Mouse (Mus musculus): ENCODE measurements at regions not wholly inside any gene's neighbourhood (a gene's known extent, or its start where the extent isn't known, plus 50 kb on each side); places are given as distances from the start of the nearest gene placed in this dataset.
A peak's percentile ranks its signal among the peaks of the same experiment; 100 is the strongest.

DNA sequence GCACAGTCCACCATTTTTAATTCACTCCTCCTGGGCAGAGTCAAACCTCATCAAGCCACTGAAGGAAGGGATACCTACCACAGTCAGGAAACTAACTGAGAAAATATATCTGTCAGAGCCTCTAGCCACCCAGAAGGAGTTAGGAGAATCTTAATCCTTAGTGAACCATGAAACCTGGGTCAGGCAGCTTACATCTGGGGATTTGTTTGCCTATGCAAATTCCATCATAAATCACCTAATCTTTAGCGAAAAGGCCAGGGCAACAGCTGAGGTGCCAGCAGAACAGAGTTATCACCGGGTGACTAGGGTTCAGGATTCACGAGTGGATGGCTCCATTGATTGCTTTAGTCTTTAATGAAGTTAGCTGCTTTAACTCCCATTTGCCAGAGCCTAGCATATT is 619.3 kb downstream of the Slc22a22 start:
- Histone ChIP-seq H3K4me3 (replicated peaks) (no peak overlapping the region), H3K4me1 (peaks cover 6% of the 10 kb centered on the region; the same call in 1 of the 2 replicates), H3K36me3 (replicated peaks) (no peaks in the 10 kb centered on the region), H3K9ac (no peak overlapping the region), H3K27me3 (no peaks in the 10 kb centered on the region), H3K9me3 (no peaks in the 10 kb centered on the region), H3K4me2 (no peak overlapping the region), H3K27ac (no peak overlapping the region)
- 42% methylated on average over 3 of the region's 3 CpGs for WGBS
- no peak for ATAC-seq (ENCODE audit: low FRiP score)

DNA sequence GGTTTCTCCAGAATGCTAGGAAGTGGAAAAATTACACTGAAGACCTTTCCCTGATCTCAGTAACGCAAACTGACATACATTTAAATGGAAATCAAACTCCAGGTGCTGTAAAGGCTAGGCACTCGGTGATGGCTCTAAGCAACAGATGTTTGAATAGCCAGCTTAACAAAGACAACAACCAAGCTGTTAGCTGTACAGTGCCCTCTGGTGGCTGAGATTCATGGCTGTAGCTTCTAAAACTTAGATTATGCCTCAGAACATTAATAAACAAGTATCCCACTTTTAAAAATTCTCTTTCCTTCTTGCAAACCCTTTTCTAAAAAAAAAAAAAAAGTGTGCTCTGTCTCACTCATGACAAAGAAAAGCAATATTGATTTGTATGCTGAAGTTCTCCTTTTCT is 621.4 kb downstream of the Slc22a22 start:
- no peaks in the 10 kb centered on the region for H3K9me3 ChIP-seq
- 12% methylated on average over 2 of the region's 2 CpGs for WGBS
- no peaks in the 10 kb centered on the region for H3K27me3 ChIP-seq
- no peaks in the 10 kb centered on the region for H3K36me3 ChIP-seq (replicated peaks)
- H3K4me1 ChIP-seq = peaks cover 6% of the 10 kb centered on the region; the same call in 1 of the 2 replicates
- no peak overlapping the region for H3K27ac ChIP-seq
- no peak overlapping the region for H3K9ac ChIP-seq
- ATAC-seq (ENCODE audit: low FRiP score) = 0 out of 2 replicates have a peak, but pooled peaks have one; percentile 27
- no peak overlapping the region for H3K4me2 ChIP-seq
- H3K4me3 ChIP-seq (replicated peaks) = no peak overlapping the region

DNA sequence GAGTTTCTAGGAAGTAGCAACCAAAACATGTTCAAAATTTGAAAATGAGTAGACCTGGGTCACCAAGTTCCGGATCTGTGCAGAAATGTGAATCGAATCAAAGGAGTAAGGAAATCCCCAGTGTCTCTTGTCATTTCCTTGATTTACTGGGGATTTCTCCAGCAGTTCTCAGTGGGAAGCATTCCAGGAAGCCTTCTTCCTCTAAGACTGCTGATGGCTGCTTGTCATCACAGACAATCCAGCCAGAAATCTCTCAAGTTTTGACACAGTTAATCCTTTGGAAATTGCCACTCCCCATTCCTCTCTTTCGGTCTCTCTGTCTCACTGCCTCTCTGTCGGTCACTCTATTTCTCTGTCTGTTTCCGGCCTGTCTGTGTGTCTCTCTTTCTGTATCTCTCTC is 624.3 kb downstream of the Slc22a22 start:
- no peak for ATAC-seq (ENCODE audit: low FRiP score)

DNA sequence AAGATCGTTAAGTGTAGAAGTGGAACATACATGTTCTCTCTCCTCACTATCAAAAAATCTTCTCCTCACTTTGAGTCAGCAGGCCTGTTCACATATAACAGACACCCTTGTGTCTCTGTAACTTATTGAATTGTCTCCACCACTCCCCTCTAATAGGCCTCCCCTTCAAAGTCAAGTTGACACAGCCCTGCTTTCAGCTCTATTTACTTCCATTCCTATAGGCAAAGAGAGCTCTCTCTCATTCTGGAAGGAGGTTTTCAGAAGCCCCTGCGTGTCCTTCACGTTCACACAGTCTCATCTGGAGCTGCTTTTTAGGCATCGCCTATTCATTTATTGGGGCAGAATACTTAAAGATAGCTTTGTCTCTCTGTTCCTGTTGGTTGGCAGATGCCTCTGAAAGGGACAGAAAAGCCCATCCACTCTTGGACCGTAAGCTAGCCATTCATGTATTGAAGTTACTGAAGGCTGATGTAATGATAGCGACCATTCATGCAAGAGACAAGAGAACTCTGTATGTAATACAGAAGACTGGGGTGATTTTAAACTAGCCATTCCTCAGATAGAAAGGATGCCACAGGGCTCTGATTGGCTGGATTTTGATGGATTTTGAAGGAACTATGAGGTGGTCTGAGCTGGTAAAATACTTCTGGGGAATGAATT is 629.8 kb downstream of the Slc22a22 start:
- 42% methylated on average over 6 of the region's 6 CpGs for WGBS
- ATAC-seq (ENCODE audit: low FRiP score) = no peak
- no peak overlapping the region for H3K9ac ChIP-seq
- no peak overlapping the region for H3K4me3 ChIP-seq (replicated peaks)
- no peak overlapping the region for H3K27ac ChIP-seq
- no peaks in the 10 kb centered on the region for H3K36me3 ChIP-seq (replicated peaks)
- no peaks in the 10 kb centered on the region for H3K27me3 ChIP-seq
- H3K4me1 ChIP-seq = no peaks in the 10 kb centered on the region
- no peak overlapping the region for H3K4me2 ChIP-seq
- no peaks in the 10 kb centered on the region for H3K9me3 ChIP-seq

More for the DNA sequence above, 624.3 kb downstream of the Slc22a22 start:
- Histone ChIP-seq H3K27ac (no peak overlapping the region), H3K36me3 (replicated peaks) (no peaks in the 10 kb centered on the region), H3K9me3 (no peaks in the 10 kb centered on the region), H3K9ac (no peak overlapping the region), H3K4me2 (no peak overlapping the region), H3K27me3 (no peaks in the 10 kb centered on the region), H3K4me1 (peaks cover under 1% of the 10 kb centered on the region; the same call in 1 of the 2 replicates), H3K4me3 (replicated peaks) (no peak overlapping the region)
- 68% methylated on average over 5 of the region's 5 CpGs for WGBS

DNA sequence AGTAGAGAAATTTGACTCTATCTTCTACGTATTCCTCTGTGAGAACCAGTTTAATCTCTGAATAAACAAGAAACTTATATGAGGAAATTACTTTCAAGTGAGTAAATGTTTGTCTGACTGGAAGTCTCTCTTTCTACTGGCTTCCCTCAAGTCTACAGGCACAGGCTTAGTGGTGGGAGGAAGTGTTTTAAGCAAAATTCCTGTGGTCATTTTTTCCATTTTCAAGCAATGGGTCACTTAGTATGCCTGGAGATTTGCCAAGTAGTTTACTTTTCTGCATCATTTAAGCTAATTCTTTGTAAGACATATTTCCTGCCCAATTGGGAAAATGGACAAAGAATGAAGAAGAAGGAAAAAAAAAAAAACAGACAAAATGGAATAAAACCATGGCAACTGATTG is 632.9 kb downstream of the Slc22a22 start:
- no peak overlapping the region for H3K4me3 ChIP-seq (replicated peaks)
- H3K4me2 ChIP-seq = no peak overlapping the region
- no peaks in the 10 kb centered on the region for H3K27me3 ChIP-seq
- no peak for ATAC-seq (ENCODE audit: low FRiP score)
- no peak overlapping the region for H3K9ac ChIP-seq
- WGBS = 81% methylated on average over 1 of the region's 1 CpGs
- H3K27ac ChIP-seq = no peak overlapping the region
- no peaks in the 10 kb centered on the region for H3K4me1 ChIP-seq
- H3K36me3 ChIP-seq (replicated peaks) = no peaks in the 10 kb centered on the region
- H3K9me3 ChIP-seq = no peaks in the 10 kb centered on the region

DNA sequence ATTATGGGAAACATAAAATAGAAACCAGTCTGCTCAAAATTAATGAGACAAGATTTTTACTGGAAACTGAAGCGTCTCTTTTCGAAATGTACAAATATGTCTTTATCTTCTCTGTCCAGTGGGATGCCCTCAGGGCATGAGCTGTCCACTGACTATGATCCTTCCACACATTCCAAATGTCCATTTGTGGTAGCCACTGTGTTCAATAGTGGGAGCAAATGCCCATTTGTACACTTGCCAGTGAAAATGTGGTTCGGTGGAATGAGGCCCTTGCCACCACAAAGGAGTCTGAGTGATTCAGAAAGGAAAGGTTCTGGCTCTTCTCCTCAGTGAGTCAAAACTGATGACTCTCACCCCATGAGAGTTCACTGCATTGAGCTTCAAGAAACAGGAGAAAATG is 635.9 kb downstream of the Slc22a22 start:
- WGBS = 92% methylated on average over 3 of the region's 3 CpGs
- Histone ChIP-seq H3K9me3 (no peaks in the 10 kb centered on the region), H3K4me1 (no peaks in the 10 kb centered on the region), H3K36me3 (replicated peaks) (no peaks in the 10 kb centered on the region), H3K27ac (no peak overlapping the region), H3K4me2 (no peak overlapping the region), H3K4me3 (replicated peaks) (no peak overlapping the region), H3K27me3 (no peaks in the 10 kb centered on the region), H3K9ac (no peak overlapping the region)
- ATAC-seq (ENCODE audit: low FRiP score) = no peak

DNA sequence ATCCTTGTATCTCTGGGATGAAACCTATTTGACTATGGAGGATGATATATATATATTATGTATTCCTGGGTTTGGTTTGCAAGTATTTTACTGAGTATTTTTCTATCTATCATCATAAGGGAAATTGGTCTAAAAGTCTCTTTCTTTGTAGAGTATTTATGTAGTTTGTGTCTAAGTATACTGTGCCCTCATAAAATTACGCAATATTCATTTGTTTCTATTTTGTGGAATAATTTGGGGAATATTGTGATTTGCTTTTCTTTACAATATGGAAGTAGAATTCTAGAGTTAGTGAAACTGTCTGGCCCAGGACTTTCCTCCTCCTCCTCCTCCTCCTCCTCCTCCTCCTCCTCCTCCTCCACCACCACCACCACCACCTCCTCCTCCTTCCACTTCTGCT is 640.1 kb downstream of the Slc22a22 start:
- WGBS = 97% methylated on average over 1 of the region's 1 CpGs
- no peak overlapping the region for H3K9ac ChIP-seq
- H3K9me3 ChIP-seq = no peaks in the 10 kb centered on the region
- no peaks in the 10 kb centered on the region for H3K36me3 ChIP-seq (replicated peaks)
- no peaks in the 10 kb centered on the region for H3K27me3 ChIP-seq
- no peak overlapping the region for H3K27ac ChIP-seq
- no peak overlapping the region for H3K4me2 ChIP-seq
- H3K4me1 ChIP-seq = no peaks in the 10 kb centered on the region
- no peak overlapping the region for H3K4me3 ChIP-seq (replicated peaks)
- no peak for ATAC-seq (ENCODE audit: low FRiP score)

DNA sequence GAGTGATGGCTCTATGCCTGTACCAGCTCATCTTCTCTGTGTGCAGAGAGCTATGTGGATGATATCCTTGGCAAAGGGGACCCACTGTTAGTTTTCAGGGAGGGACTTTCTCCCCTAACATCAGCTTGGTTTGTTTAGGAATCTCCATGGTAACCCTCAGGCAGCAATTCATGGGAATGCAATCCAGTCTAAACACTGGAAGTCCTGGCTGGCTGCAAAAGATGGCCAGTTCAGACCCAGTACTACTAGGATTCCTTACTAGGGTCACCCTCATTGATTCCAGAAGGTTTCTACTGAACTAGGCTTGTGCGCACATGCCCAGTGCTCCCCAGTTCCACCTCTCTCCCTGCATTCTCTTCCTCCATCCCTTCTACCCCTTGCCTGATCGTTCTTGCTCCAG is 642.8 kb downstream of the Slc22a22 start:
- Histone ChIP-seq H3K36me3 (replicated peaks) (no peaks in the 10 kb centered on the region), H3K27ac (no peak overlapping the region), H3K27me3 (no peaks in the 10 kb centered on the region), H3K9me3 (no peaks in the 10 kb centered on the region), H3K9ac (no peak overlapping the region), H3K4me2 (no peak overlapping the region), H3K4me3 (replicated peaks) (no peak overlapping the region), H3K4me1 (no peaks in the 10 kb centered on the region)
- no peak for ATAC-seq (ENCODE audit: low FRiP score)
- WGBS = 87% methylated on average over 2 of the region's 2 CpGs

DNA sequence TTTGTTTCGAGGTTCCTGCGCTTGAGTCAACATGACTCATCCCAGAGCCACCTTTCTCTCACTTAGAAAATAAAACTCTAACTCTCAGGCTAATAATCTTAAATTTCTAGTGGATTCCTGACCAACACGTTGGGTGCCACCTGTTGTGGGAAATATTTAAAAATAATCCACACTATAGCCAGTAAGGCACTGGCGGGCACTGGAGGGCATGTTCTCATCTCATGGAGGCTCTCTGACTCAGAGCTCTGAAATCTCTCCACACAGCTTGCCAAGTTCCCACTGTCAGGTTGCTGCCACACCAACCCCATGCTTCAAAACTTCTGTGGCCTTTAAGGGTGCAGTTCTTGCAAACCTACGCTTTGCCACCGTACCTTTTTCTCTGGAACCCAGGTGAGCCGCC is 644.8 kb downstream of the Slc22a22 start:
- Histone ChIP-seq H3K4me3 (replicated peaks) (no peak overlapping the region), H3K36me3 (replicated peaks) (no peaks in the 10 kb centered on the region), H3K4me1 (no peaks in the 10 kb centered on the region), H3K9ac (no peak overlapping the region), H3K4me2 (no peak overlapping the region), H3K27me3 (no peaks in the 10 kb centered on the region), H3K27ac (no peak overlapping the region), H3K9me3 (no peaks in the 10 kb centered on the region)
- no peak for ATAC-seq (ENCODE audit: low FRiP score)
- 96% methylated on average over 7 of the region's 7 CpGs for WGBS

DNA sequence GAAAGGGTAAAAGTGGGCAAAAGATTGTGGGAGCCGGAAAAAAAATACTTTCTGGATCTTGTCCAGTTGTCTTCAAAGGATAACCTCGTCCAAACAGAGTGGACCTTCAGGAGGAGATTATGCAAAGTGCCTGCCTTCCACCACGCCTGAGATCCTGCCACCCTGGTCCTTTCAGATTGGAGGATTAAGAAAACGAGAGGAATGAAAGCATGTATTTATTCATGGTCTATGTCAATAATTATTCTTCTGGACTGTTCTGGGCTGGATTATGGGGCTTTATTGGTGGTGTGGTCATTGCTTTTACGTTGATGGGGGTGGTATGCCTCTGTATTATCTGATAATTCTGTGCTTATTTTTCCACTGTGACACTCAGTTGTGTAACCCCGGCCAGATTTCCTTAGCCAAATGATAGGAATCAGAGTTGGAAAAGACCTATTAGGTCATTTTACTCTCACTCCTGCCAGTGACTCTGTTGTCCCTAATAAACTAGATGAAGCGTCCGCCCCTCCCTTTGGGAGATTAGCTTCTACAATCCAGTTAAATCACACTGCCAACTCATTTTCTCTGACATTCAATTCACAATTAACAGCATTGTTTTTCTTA is 656.3 kb downstream of the Slc22a22 start:
- Histone ChIP-seq H3K4me1 (peaks cover 7% of the 10 kb centered on the region), H3K9me3 (no peaks in the 10 kb centered on the region), H3K4me2 (no peak overlapping the region), H3K4me3 (replicated peaks) (no peak overlapping the region), H3K9ac (no peak overlapping the region), H3K27me3 (peaks cover 16% of the 10 kb centered on the region), H3K27ac (no peak overlapping the region), H3K36me3 (replicated peaks) (no peaks in the 10 kb centered on the region)
- WGBS = 29% methylated on average over 8 of the region's 8 CpGs
- no peak for ATAC-seq (ENCODE audit: low FRiP score)

DNA sequence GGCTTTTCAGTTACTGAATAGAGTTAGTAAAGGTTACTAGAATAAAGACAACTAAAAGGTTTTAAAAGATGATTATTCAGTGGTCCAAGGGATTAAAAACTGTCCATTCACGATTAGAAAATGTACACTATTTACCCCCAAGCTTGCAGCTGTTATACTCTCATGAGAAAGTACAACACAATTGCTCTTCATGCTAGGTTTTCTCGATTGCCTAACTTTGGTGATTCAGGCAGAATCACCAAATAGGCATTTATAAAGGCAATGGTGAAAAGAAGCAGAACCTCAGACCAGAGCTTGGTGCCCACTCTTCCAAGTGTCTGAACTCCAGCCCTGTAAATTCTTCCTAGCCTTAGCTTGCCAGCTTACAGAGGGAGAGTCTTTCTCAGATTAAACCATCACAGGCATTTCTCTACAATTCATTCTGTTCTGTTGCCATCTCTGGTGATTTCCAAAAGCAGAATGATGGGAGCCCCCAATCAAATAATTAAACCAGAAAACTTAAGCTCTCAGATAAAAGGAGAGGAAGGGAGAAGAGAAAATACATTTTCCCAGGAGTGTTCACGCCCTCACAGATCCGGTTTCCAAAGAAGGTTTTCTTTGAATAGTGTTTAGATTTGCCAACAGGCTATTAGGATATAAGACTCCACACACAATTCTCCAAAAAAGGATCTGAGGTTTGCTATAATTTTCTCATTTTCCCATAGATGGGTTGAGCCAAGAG is 657.0 kb downstream of the Slc22a22 start:
- Histone ChIP-seq H3K27ac (no peak overlapping the region), H3K4me1 (peaks cover 7% of the 10 kb centered on the region), H3K4me3 (replicated peaks) (no peak overlapping the region), H3K27me3 (peaks cover 22% of the 10 kb centered on the region), H3K4me2 (no peak overlapping the region), H3K9ac (no peak overlapping the region), H3K9me3 (no peaks in the 10 kb centered on the region), H3K36me3 (replicated peaks) (no peaks in the 10 kb centered on the region)
- WGBS = 40% methylated on average over 4 of the region's 4 CpGs
- ATAC-seq (ENCODE audit: low FRiP score) = no peak

DNA sequence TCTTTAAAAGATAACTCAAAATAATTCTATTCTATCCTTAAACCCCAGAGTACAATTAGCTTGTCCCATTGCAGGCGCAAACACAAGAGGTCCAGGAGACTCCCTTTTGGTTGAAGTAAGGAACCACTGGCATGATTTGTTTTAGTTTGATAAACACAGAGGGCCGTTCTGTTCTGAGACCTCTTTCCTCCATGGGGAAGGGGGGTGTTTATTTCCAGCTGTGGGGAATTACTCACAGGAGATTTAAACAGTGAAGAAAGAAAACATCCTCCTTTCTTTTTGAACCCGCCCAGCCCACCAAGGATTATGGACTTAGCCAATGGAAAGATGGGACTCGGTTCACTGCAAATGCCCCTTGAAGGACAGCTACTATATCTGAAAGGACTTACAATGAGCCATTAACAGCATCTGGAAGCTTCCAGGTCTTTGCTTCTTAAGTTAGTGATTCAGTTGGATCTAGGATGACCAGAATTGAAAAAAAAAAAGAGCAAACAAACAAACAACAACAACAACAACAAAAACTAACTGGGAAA is 659.2 kb downstream of the Slc22a22 start:
- no peak for ATAC-seq (ENCODE audit: low FRiP score)
- H3K4me3 ChIP-seq (replicated peaks) = no peak overlapping the region
- no peak overlapping the region for H3K4me2 ChIP-seq
- H3K27me3 ChIP-seq = peaks cover 30% of the 10 kb centered on the region
- peaks cover 7% of the 10 kb centered on the region for H3K4me1 ChIP-seq
- H3K27ac ChIP-seq = no peak overlapping the region
- 8% methylated on average over 4 of the region's 4 CpGs for WGBS
- H3K36me3 ChIP-seq (replicated peaks) = no peaks in the 10 kb centered on the region
- H3K9me3 ChIP-seq = no peaks in the 10 kb centered on the region
- no peak overlapping the region for H3K9ac ChIP-seq

Measured in forebrain, embryonic 12.5 days (tissue).